Mouse (Mus musculus): ENCODE measurements around the gene Mob3b.

GRCm38 (mm10) chr4:35031141-35031540 lies 126.1 kb downstream of the Mob3b start:
- no peak for TF ChIP-seq CTCF (IDR thresholded peaks at IDR 0.05; ENCODE audit: low read depth, low read length)
- TF ChIP-seq POLR2A (IDR thresholded peaks at IDR 0.05; ENCODE audit: extremely low read depth, insufficient read depth, low read length): no peak

All from liver, adult 2 months (tissue).